Mouse (Mus musculus) E14TG2a.4 (cell line): ENCODE results near the gene Foxp1.

ENCODE experiments used
- H3K27me3 ChIP-seq: 2 replicates; pipeline ENCODE4 v1.6.1; 2014; ENCODE audit warnings: low read length, control low read depth; ENCODE audit not compliant: insufficient read depth
- H3K36me3 ChIP-seq: 2 replicates; pipeline ENCODE4 v1.6.1; 2014; ENCODE audit warnings: low read length, control low read depth; ENCODE audit not compliant: insufficient read depth
- H3K4me1 ChIP-seq: replicated peaks from 2 replicates; pipeline ENCODE4 v1.6.1; 2014; ENCODE audit warnings: low read depth, low read length, control low read depth
- H3K4me3 ChIP-seq: replicated peaks from 2 replicates; pipeline ENCODE4 v1.5.1; 2014; ENCODE audit warnings: mild to moderate bottlenecking, low read length
- H3K9me3 ChIP-seq: 2 replicates; pipeline ENCODE4 v1.6.1; 2014; ENCODE audit warnings: low read length, control low read depth
- CTCF ChIP-seq: conservative IDR thresholded peaks from 2 replicates; pipeline ENCODE4 v1.5.1; 2014; ENCODE audit warnings: low read length
- NANOG ChIP-seq: IDR thresholded peaks from 2 replicates; pipeline ENCODE4 v1.6.1; 2014; ENCODE audit warnings: borderline replicate concordance, low read length, mixed read lengths
- POU5F1 ChIP-seq: IDR thresholded peaks from 2 replicates; pipeline ENCODE4 v1.6.1; 2014; ENCODE audit warnings: low read length, borderline replicate concordance

Gene Foxp1

DNA sequence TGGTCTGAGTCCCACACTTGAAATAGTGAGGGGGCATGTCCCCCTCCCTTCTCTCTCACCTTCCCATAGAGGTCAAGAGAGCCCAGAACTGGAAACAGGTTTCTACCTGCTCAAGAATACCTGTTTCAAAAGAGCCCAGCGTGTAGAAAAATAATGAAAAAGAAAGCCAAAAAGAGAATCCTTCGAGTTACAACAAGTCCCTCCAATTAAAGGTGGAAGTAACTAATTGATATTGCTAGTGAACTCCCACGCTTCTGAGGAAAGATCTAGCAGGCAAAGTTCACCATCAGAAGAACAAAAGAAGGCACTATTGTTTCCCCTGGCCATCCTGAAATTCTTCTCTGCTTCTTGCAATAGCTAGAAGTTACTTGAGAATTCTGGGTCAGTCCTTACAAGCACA, 153.4 kb downstream of the Foxp1 start:
- no peaks in the 10 kb centered on the region for H3K4me1 ChIP-seq
- no peaks in the 10 kb centered on the region for H3K36me3 ChIP-seq
- no peaks in the 10 kb centered on the region for H3K9me3 ChIP-seq
- no peak for TF ChIP-seq CTCF
- TF ChIP-seq POU5F1: no peak
- TF ChIP-seq NANOG: no peak
- H3K4me3 ChIP-seq: no peak overlapping the region
- H3K27me3 ChIP-seq: no peaks in the 10 kb centered on the region

GRCm38 (mm10) chr6:99368118-99368753, 154.3 kb downstream of the Foxp1 start:
- no peak overlapping the region for H3K4me3 ChIP-seq
- no peak for TF ChIP-seq POU5F1
- no peak for TF ChIP-seq CTCF
- no peak for TF ChIP-seq NANOG
- H3K9me3 ChIP-seq: no peaks in the 10 kb centered on the region
- no peaks in the 10 kb centered on the region for H3K27me3 ChIP-seq
- no peaks in the 10 kb centered on the region for H3K36me3 ChIP-seq
- H3K4me1 ChIP-seq: no peaks in the 10 kb centered on the region

GRCm38 (mm10) chr6:99364545-99364944, 158.0 kb downstream of the Foxp1 start:
- H3K9me3 ChIP-seq: no peaks in the 10 kb centered on the region
- no peak overlapping the region for H3K4me3 ChIP-seq
- H3K4me1 ChIP-seq: no peaks in the 10 kb centered on the region
- no peaks in the 10 kb centered on the region for H3K36me3 ChIP-seq
- no peaks in the 10 kb centered on the region for H3K27me3 ChIP-seq
- no peak for TF ChIP-seq CTCF
- TF ChIP-seq POU5F1: no peak

GRCm38 (mm10) chr6:99360581-99360980, 161.9 kb downstream of the Foxp1 start:
- H3K4me3 ChIP-seq: no peak overlapping the region
- no peaks in the 10 kb centered on the region for H3K27me3 ChIP-seq
- no peaks in the 10 kb centered on the region for H3K36me3 ChIP-seq
- no peaks in the 10 kb centered on the region for H3K9me3 ChIP-seq
- no peak for TF ChIP-seq CTCF
- TF ChIP-seq NANOG: no peak
- no peak for TF ChIP-seq POU5F1
- no peaks in the 10 kb centered on the region for H3K4me1 ChIP-seq

DNA sequence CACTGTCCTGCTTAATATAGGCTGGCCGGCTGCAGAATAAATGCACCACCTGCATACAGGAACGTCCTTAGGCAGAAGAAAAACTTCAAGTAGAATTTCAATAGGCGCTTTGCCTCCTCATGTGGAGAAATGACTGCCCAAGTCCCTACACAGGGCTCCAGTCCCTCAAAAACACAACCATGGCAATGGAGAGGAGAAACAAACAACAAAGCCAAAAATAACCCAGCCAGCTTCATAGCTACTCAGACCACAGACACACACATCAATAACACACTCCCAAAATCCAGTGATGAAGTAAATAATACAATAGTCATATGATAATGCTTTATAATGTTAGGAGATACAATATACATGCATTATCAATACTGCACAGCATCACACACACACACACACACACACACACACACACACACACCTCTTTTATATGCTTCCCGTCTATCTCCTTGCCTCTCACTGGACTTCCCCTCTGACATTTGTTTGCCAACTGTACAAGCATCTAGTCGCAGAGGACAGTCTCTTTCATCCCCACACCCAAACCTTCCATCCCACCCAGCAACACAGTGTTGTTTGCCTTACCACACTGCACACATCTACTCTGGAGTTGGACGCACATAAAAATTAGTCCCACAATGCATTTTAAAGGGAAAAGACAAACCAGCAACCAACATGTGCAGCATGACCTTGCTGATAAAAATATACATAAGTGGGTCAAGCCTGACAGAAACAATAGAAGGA, 162.6 kb downstream of the Foxp1 start:
- Histone ChIP-seq H3K4me1 (no peaks in the 10 kb centered on the region), H3K4me3 (no peak overlapping the region), H3K36me3 (no peaks in the 10 kb centered on the region), H3K9me3 (no peaks in the 10 kb centered on the region), H3K27me3 (no peaks in the 10 kb centered on the region)
- no peak for TF ChIP-seq CTCF
- no peak for TF ChIP-seq POU5F1
- TF ChIP-seq NANOG: no peak

GRCm38 (mm10) chr6:99359036-99359698, 163.4 kb downstream of the Foxp1 start:
- Histone ChIP-seq H3K36me3 (no peaks in the 10 kb centered on the region), H3K4me3 (no peak overlapping the region), H3K4me1 (no peaks in the 10 kb centered on the region), H3K9me3 (no peaks in the 10 kb centered on the region), H3K27me3 (no peaks in the 10 kb centered on the region)
- TF ChIP-seq CTCF: no peak
- no peak for TF ChIP-seq POU5F1
- no peak for TF ChIP-seq NANOG

- Histone ChIP-seq H3K9me3 (no peaks in the 10 kb centered on the region), H3K4me3 (no peak overlapping the region), H3K36me3 (no peaks in the 10 kb centered on the region), H3K4me1 (no peaks in the 10 kb centered on the region), H3K27me3 (no peaks in the 10 kb centered on the region)
- TF ChIP-seq CTCF (no peak), NANOG (no peak), POU5F1 (no peak)
Measured at GRCm38 (mm10) chr6:99357931-99358330, 164.6 kb downstream of the Foxp1 start.

GRCm38 (mm10) chr6:99354338-99354737, 168.2 kb downstream of the Foxp1 start:
- TF ChIP-seq POU5F1 (no peak), NANOG (no peak), CTCF (no peak)
- Histone ChIP-seq H3K36me3 (no peaks in the 10 kb centered on the region), H3K27me3 (no peaks in the 10 kb centered on the region), H3K9me3 (no peaks in the 10 kb centered on the region), H3K4me1 (no peaks in the 10 kb centered on the region), H3K4me3 (no peak overlapping the region)
